In genomic region chr1:139422941-139423340, GRCm38 (mm10) we compare ENCODE assay signal across 9 mouse cellular contexts. TPM values are rescaled to one million over a fixed set of nuclear protein-coding genes. Genes with fewer than 3 reads are reported as not detected.
DNase-seq lines count a peak whose midpoint lies in the region; ATAC-seq and TF ChIP-seq lines count a peak whose summit lies in the region.
"Had no signal": no experiment of that assay in that cellular context is flagged by ENCODE, and none has a peak within 500 bp of the region (broad histone marks: within the 10 kb centered on the region; RNA-seq: fewer than 3 reads in every experiment).

No protein-coding gene starts in this region.

- WGBS in lung, adult 2 months: 6% methylated on average over 10 of the region's 10 CpGs
- WGBS in forebrain, postnatal 0 days: 11% methylated on average over 10 of the region's 10 CpGs
- 16% methylated on average over 10 of the region's 10 CpGs for WGBS in kidney, embryonic 15.5 days

- no peak for TF ChIP-seq CTCF in lung, adult 2 months (IDR thresholded peaks at IDR 0.05; ENCODE audit: insufficient read depth, low read length)
- TF ChIP-seq CTCF in forebrain, postnatal 0 days (IDR thresholded peaks at IDR 0.05; ENCODE audit: low read depth): no peak

- peaks cover 12% of the 10 kb centered on the region for H3K4me1 ChIP-seq in lung, adult 2 months (ENCODE audit: control insufficient read depth, insufficient read depth, low read length)
- peaks cover 16% of the 10 kb centered on the region for H3K4me1 ChIP-seq in forebrain, postnatal 0 days (ENCODE audit: insufficient read depth)
- peaks cover 27% of the 10 kb centered on the region for H3K4me1 ChIP-seq in kidney, embryonic 15.5 days

- H3K36me3 ChIP-seq in forebrain, postnatal 0 days (ENCODE audit: insufficient read depth): no peaks in the 10 kb centered on the region
- H3K36me3 ChIP-seq in kidney, embryonic 15.5 days: no peaks in the 10 kb centered on the region

- no peak for ATAC-seq in forebrain, postnatal 0 days
- ATAC-seq in kidney, embryonic 15.5 days (replicated peaks; ENCODE audit: low FRiP score): no peak

- H3K4me3 ChIP-seq in lung, adult 2 months (replicated peaks; ENCODE audit: extremely low read depth, low read depth, low read length): peak overlapping the region; percentile 72
- peak overlapping the region; percentile 86 for H3K4me3 ChIP-seq in forebrain, postnatal 0 days (ENCODE audit: low read depth, low read length)
- H3K4me3 ChIP-seq in kidney, embryonic 15.5 days (replicated peaks): peak overlapping the region; percentile 67

- H3K4me2 ChIP-seq in forebrain, postnatal 0 days (ENCODE audit: low read depth): peak overlapping the region; percentile 52
- H3K4me2 ChIP-seq in kidney, embryonic 15.5 days: peak overlapping the region; percentile 68

- H3K9ac ChIP-seq in forebrain, postnatal 0 days: peak overlapping the region; percentile 94
- H3K9ac ChIP-seq in kidney, embryonic 15.5 days: peak overlapping the region; percentile 80

- H3K27ac ChIP-seq in forebrain, postnatal 0 days (ENCODE audit: low read depth, low read length): peak overlapping the region; percentile 85; the same call in 1 of the 2 replicates
- peak overlapping the region; percentile 85 for H3K27ac ChIP-seq in kidney, embryonic 15.5 days

- H3K9me3 ChIP-seq in forebrain, postnatal 0 days (ENCODE audit: low read length): no peaks in the 10 kb centered on the region
- no peaks in the 10 kb centered on the region for H3K9me3 ChIP-seq in kidney, embryonic 15.5 days (replicated peaks)

- H3K27me3 ChIP-seq in forebrain, postnatal 0 days (ENCODE audit: insufficient read depth, low read length): no peaks in the 10 kb centered on the region
- H3K27me3 ChIP-seq in kidney, embryonic 15.5 days: no peaks in the 10 kb centered on the region

- no peak for TF ChIP-seq POLR2A in lung, adult 2 months (IDR thresholded peaks at IDR 0.05; ENCODE audit: borderline replicate concordance, extremely low read depth, low read depth, low read length)

- DNase-seq in lung, adult 2 months: peak; percentile 11
- DNase-seq in lung, adult 18-20 months: no peak
- DNase-seq in adrenal gland, postnatal 36 days: peak; percentile 13 to 30
- DNase-seq in forebrain, postnatal 0 days: no peak
- DNase-seq in lung, postnatal 36 days: peak; percentile 28
- peak; percentile 39 for DNase-seq in thymus, postnatal 0 days (ENCODE audit: low spot score)
- no peak for DNase-seq in right cerebral cortex, postnatal 36 days (ENCODE audit: low spot score in 2 of 2)

RNA-seq across cellular contexts. Expression of gene Zbtb41, which starts 0.9 kb away (rescaled TPM):
- 2.7 and 4.0 TPM in 2 replicates for polyA plus RNA-seq in lung, adult 2 months (2012; rRNA removed)
- total RNA-seq in adrenal gland, postnatal 36 days (2021): 10 to 100 TPM; 39.5 to 42.4 TPM
- 47.6 and 57.3 TPM in 2 replicates for total RNA-seq in forebrain, postnatal 0 days (2014; rRNA removed)
- 7.3 and 10.9 TPM in 2 replicates for polyA plus RNA-seq in forebrain, postnatal 0 days (2015; fragmentation: Nextera tagmentation; extraction: Ambion mirVana)
- 9.0 and 9.7 TPM in 2 replicates for polyA plus RNA-seq in kidney, embryonic 15.5 days (2015; fragmentation: Nextera tagmentation; extraction: Ambion mirVana)
- 4.3 and 4.9 TPM in 2 replicates for polyA plus RNA-seq in thymus, postnatal 0 days (2015; fragmentation: Nextera tagmentation; extraction: Ambion mirVana)

RNA-seq across cellular contexts. Expression of gene Aspm, which starts 31.6 kb away (rescaled TPM):
- polyA plus RNA-seq in lung, adult 2 months (2012; rRNA removed): 0.12 and 0.24 TPM in 2 replicates
- 1 to 10 TPM; 2.2 to 2.7 TPM for total RNA-seq in adrenal gland, postnatal 36 days (2021)
- 3.2 and 5.4 TPM in 2 replicates for total RNA-seq in forebrain, postnatal 0 days (2014; rRNA removed)
- 1.2 and 1.7 TPM in 2 replicates for polyA plus RNA-seq in forebrain, postnatal 0 days (2015; fragmentation: Nextera tagmentation; extraction: Ambion mirVana)
- 15.8 and 16.7 TPM in 2 replicates for polyA plus RNA-seq in kidney, embryonic 15.5 days (2015; fragmentation: Nextera tagmentation; extraction: Ambion mirVana)
- 14.9 and 15.6 TPM in 2 replicates for polyA plus RNA-seq in thymus, postnatal 0 days (2015; fragmentation: Nextera tagmentation; extraction: Ambion mirVana)

RNA-seq across cellular contexts. Expression of gene Crb1, which starts 46.0 kb away (rescaled TPM):
- polyA plus RNA-seq in lung, adult 2 months (2012; rRNA removed): 0.23 and 0.32 TPM in 2 replicates
- not detected for total RNA-seq in adrenal gland, postnatal 36 days (2021)
- 3.2 and 4.8 TPM in 2 replicates for total RNA-seq in forebrain, postnatal 0 days (2014; rRNA removed)
- 0.67 and 1.1 TPM in 2 replicates for polyA plus RNA-seq in forebrain, postnatal 0 days (2015; fragmentation: Nextera tagmentation; extraction: Ambion mirVana)
- 0.23 and 0.28 TPM in 2 replicates for polyA plus RNA-seq in kidney, embryonic 15.5 days (2015; fragmentation: Nextera tagmentation; extraction: Ambion mirVana)
- not detected in 2 replicates for polyA plus RNA-seq in thymus, postnatal 0 days (2015; fragmentation: Nextera tagmentation; extraction: Ambion mirVana)
- total RNA-seq: gastrocnemius, postnatal 4 days had no signal

Comparison
In these comparisons a context has a peak if more than half of its experiments do, and no peak if none do; other contexts are left out.
1. DNase-seq: peak in lung, adult 2 months (single experiment), adrenal gland, postnatal 36 days (2 of 2), lung, postnatal 36 days (single experiment) and thymus, postnatal 0 days (single experiment); none in lung, adult 18-20 months (0 of 2), forebrain, postnatal 0 days (single experiment) and right cerebral cortex, postnatal 36 days (0 of 2).
2. Peak in every context shown above with its lines, with median percentiles within 50 percentile points of each other: H3K4me3 ChIP-seq.